Mouse (Mus musculus): ENCODE measurements around the gene Cdhr4.

The Cdhr4 gene

DNA sequence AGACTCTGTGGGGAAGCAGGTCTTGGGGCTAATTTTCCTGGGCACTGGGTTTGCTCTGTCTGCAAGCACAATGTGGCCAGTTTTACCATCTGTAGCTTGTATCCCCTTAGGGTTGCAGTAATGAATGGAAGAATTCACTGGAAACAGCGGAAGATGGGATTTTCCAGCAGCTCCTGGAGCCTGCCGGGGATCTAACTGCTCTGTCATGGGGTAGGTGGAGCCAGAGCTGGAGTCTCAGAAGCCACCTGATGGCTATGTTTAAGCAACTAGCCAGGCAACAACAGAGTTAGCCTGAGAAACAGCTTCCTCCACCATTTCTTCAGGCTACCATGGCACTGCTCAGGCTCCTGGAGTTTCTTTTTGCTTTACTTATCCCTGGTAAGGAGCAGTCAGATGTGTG, at the start of gene Cdhr4:
Gene Cdhr4, plus strand, starts transcription at position 301 of the 400 bp plus-strand sequence.
- no peak for DNase-seq (ENCODE audit: low read depth, low spot score)

DNA sequence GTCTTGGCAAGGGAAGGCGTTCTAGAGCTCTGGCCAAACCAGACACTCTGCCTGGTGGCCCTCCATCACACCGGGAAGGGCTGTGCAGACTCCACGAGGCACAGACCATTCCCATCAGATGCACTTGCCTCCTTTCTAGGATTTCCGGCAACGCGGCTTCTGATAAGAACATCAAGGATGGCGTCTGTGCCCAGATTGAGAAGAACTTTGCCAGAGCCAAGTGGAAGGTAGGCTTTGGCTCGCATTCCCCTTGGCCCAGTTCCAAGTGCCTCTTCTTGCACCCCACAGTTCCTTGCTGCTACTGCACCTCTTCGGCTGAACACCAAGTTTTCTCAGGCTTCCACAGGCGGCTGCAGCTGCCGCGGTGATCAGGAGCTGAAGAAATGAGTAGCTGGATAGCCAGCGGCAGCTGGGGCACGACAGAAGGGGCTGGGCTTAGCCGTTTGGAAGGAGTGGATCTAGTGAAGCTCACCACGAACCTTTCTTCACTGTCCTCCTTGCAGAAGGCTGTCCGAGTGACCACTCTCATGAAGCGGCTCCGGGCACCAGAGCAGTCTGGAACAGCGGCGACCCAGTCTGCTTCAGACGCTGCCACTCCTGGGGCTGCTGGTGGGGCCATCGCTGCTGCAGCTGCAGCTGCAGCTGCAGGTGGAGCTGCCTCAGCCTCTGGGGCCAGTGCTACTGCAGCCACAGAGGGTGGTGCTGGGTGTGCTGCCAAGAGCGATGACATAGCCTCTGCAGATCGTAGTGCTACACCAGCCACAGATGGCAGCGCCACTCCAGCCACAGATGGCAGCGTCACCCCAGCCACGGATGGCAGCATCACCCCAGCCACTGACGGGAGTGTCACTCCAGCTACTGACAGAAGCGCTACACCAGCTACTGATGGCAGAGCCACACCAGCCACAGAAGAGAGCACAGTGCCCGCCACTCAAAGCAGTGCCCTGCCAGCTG, 44.8 kb upstream of the Cdhr4 start:
- no peak for DNase-seq (ENCODE audit: low read depth, low spot score)

DNA sequence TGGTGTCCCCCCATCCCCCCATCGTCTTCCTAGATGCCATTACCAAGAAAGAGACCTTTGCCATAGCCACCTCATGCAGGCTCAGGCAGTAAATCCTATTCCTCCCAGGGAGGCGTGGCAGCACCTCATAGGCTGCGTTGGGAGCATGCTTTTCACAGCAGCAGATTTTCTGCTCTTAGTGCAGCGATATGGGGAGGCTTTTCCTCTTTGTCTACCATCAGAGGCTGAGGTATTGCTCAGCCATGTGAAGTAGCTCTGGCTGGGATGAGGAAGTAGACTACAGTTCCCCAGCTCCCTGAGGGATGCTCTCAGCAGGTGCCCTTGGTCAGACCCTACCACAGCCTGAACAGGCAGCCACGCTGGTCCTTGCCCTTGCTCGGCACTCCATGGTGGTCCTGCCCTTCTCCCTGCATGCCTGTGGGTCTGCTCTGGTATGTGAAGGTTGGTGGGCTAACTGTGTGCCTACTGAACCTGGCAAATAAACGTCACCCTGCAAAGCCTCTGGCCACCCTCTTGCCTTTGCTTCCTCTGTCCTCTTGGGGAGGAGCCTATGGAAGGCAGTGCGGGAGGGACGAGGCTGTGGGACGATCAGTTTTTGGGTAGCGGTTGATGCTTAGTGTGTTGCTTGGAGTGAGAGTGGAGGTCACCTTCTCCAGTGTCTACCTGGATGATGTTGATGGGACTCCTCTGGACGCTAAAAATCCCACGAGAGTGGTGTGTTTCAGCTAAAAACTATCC, 42.9 kb upstream of the Cdhr4 start:
- no peak for DNase-seq (ENCODE audit: low read depth, low spot score)

DNA sequence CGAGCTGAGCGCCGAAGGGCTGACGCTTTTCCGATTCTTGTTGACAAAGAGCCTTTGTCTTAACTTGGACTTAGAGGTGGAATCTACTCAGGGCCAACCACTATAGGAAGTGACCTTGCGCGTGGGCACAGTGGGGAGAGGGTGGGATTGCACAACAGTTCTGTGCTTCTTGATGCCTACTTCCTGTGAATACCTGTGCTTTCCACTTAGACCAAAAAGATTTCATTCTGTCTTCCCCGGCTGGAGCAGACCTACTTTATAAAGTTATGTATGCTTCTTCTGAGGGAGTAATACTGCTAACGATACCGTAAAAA, 42.4 kb upstream of the Cdhr4 start, which contains the start of gene Traip:
Gene Traip, plus strand, starts transcription at position 215 of the 314 bp plus-strand sequence.
- no peak for DNase-seq (ENCODE audit: low read depth, low spot score)

DNA sequence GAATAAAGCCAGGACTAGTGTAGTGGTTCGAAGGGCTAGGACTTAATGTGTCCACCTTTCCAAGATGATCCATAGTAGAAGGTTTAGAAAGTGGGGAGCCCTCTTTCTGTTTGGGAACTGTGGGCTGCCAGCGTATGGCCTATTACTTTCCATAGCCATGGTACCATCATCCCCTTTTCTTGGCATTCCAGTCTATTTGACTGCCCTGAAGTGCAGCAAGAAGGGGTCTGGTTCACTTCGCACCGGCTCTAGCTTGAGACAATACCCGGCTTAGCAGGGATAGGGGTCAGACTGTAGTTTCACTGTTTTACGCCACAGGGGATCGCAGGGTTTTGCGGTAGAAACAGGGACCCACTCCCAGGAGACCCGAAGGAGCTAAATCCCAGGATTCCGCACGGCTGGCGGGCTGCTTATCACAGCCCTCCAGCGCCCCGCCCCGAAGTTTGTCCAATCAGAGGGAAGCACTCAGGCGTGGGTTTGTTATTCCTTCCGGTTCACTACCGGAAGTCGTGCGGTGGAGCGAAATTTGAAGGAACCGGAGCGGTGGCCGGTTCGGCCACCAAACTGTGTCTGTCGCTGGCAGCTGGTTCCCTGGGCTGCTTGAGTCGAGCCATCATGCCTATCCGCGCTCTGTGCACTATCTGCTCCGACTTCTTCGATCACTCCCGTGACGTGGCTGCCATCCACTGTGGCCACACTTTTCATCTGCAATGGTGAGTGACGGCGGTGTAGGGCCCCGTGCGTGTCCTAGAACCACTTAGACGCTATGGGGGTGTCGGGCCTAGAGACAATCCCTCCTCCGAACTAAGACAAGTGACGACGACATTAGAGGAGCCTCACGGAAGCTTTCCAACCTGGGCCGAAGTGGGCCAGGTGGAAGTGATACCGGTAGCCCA, 41.6 kb upstream of the Cdhr4 start:
- peak; percentile 93 for DNase-seq (ENCODE audit: low read depth, low spot score)

DNA sequence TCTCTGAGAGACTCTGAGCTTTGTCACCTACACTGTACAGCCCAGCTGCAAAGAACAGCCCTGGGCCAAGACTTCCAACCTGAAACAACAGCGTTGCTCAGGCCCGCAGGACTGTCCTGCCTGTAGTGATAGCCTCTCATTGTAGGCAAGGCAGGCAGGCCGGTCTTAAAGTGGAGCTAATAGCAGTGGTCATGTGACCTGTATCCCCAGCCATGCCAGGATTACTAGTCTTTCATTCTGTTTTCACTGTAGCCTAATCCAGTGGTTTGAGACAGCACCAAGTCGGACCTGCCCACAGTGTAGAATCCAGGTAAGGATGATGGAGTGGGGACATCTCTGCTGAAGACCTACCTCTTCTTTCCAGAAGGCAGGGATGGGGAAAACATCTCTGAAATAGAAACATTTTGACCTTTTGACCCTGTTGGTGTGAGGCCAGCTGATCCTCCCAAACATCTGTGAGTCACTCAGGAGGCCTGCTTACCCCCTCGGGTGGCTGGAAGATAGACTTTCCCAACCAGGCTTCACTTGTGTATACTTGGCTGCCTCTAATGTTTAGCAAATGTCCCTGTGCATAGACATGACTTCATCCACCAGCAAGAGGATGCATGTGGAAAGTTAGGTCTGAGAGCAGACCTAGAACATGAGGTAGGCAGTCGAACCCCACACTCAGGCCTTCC, 36.5 kb upstream of the Cdhr4 start:
- no peak for DNase-seq (ENCODE audit: low read depth, low spot score)

DNA sequence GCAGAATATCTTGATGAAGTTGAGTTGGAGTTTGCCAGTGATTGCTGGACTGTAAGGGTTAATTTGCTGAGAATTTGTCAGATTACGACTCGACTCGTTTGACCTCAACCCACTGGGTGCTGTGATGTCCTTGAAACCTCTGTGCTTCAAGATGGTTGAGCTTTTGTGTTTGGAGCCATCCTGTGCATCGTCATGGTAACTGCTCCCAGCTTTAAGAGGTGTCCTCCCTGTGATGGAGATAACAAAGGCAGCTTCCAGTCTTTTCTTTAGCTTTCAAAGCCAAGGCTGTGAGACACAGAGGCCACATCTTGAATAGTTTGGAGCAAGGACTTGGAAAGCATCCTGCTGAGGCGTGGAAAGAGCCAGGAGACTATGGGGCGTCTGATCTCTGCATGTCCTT, 35.2 kb upstream of the Cdhr4 start:
- DNase-seq (ENCODE audit: low read depth, low spot score): no peak

DNA sequence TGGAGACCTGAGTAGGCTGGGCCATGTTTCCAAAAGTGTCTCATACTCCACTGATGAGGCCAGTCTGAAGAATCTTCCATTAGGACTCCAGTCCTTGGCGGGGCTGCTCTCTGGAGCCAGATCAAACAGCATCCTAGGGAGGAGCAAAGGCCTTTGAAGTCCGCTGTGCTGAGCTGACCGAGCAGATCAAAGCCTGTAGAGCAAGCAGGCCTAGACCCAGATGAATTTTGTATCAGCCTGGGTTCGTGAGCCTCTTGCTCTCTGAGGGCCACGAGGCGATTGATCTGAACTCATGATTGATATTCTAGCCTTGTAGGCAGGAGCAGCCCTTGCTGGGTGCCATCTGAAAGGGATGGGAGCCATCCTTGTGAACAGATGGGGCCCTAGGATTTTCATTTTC, 32.4 kb upstream of the Cdhr4 start:
- no peak for DNase-seq (ENCODE audit: low read depth, low spot score)

DNA sequence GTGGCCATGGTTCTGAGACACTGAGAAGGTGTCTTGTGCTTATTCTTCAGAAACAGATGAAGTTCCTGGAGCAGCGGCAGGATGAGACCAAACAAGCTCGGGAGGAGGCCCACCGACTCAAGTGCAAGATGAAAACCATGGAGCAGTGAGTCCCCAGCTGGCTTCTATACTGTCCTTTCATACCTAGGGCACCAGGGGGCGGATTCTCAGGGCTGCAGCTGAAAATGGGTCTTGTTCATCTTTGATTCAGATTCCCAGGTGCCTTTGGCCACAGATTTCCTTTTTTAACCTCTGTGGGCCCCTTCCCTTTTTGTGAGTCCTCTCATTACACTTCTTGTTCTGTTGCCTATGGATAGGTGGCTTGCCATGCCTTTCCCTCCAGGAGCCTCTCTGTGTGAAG, 31.4 kb upstream of the Cdhr4 start:
- DNase-seq (ENCODE audit: low read depth, low spot score): no peak

DNA sequence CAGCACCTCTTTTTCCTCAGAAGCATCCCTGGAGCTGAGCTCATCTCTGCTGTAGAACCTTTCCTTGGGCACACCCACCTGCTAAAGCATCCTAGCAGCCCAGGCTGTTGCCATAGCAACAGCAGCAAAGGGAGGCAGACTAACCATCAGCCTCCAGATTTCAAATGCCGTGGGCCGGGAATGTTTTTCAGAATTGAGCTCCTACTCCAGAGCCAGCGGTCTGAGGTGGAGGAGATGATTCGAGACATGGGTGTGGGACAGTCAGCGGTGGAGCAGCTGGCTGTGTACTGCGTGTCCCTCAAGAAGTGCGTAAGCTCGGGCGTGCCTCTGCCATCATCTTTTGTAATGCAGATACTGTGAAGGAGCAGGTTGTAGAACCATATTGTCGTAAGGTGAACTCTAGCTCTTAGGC, 30.9 kb upstream of the Cdhr4 start:
- no peak for DNase-seq (ENCODE audit: low read depth, low spot score)

DNA sequence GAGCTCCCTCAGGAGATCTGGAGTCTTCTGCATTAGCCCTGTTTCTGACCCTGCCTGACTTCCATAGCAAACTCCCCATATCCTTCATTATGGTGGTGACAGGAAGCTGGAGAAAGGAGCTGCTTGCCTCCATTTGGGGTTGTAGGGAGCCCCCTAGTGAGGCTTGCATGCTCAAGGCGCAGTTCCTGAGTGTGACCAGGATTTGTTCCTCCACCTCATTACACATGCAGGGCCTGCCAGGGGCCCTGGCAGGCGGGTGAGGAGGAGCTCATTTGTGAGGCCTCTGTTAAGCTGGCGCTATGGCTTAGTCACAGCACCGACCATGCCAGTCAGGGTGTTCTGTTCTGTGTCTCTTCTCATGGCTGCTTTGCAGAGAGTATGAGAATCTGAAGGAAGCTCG, 30.4 kb upstream of the Cdhr4 start:
- no peak for DNase-seq (ENCODE audit: low read depth, low spot score)

DNA sequence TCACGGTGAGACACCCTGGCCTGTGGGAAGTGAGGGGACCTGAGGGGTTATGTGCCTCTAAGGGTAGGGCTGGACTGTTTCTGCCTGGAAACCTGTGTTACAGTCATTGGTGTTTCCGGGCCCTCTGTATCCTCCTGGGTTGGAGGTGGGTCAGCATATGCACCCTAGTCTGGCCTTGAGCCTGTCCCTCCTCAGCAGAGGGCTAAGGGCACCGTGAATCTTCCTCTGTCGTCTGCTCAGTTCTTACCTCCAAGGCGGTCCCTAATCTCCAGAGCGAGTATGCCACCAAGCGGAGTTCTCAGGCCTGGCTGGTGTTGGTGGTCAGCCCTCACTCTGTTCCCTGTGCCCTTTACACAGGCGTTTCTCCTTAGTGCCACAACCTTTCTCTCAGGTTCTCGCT, 29.4 kb upstream of the Cdhr4 start:
- DNase-seq (ENCODE audit: low read depth, low spot score): no peak

DNA sequence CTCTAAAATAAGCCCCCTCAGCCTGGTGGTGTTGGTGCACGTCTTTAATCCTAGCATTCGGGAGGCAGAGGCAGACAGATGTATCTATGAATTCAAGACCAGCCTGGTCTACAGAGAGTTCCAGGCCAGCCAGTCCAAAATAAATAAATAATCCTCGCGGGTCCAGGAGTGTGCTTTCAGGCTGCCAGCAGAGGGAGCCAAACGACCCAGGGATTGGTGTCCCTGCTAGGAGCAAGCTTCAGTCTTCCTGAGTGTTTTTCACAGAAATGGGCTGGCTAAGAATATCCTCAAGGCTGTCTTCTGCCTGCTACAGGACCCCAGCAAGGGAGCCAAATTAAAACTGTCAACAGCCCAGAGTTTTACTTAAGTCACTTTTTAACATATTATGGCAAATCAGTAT, 28.6 kb upstream of the Cdhr4 start:
- DNase-seq (ENCODE audit: low read depth, low spot score): peak; percentile 88

DNA sequence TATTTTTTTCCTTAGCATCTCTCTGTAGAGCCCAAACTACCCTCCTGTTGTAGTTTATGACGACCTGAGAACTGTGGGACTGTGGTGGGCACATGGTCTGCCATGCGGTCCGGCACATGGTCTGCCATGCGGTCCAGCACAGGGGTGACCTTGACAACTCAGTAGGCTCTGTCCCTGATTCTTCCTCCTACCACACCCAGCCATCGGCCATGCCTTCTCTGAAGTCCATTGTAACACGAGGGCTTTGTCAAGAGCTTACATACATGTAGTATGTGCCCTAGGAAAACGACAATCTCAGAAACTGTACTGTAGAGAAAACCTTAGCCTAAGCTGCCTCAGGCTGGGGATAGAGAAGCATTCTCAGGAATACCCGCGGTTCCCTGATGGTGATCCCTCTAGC, 27.6 kb upstream of the Cdhr4 start:
- DNase-seq (ENCODE audit: low read depth, low spot score): no peak

DNA sequence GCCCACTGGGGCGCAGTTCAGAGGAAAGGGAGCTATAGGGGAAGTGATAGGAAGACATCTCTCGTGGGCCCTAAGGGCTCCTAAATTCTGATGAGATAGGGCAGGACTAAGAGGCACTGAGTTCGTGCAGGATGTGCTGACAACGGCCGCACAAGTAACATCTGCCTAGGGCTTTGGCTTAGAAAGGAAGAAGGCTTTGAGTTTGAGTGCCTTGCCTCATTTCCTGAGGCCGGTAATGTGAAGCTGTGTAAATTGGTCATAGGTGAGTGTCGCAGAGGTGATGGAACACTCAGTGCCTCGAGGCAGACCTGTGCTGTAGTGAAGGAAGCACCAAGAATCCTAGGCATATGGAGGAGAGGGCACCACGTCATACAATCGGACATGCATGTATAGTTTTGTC, 25.6 kb upstream of the Cdhr4 start:
- DNase-seq (ENCODE audit: low read depth, low spot score): no peak

DNA sequence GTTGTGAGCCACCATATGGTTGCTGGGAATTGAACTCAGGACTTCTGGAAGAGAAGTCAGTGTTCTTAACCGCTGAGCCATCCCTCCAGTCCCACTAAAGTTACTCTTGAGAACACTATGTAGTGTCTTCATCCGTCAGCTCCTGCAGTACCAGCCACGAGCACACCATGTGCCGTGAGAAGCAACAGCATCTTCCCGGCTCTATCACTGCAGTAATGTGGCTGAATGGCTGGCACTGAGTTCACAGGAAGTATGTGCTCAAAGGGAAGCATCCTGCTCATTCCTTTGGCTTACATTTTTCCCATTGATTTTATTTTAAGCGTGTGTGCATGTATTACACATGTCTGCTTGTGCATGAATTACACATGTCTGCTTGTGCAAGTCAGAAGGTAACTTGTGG, 24.9 kb upstream of the Cdhr4 start:
- DNase-seq (ENCODE audit: low read depth, low spot score): no peak

DNA sequence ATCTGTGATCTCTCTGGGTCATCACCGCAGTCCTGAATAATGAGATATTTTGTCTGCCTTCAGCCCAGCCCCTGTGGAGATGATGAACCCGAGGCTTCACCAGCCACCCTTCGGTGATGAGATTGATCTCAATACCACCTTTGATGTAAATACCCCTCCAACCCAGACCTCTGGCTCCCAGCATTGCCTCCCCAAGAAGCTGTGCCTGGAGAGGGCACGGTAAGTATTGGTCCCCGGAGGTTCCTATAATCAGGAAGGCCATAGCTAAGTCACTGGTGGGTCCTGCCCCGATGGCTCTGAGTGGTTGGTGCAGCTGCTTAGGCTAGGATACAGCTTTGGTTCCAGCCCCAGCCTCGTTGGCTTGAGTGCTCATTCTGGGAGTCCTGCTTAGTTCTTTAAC, 23.8 kb upstream of the Cdhr4 start:
- DNase-seq (ENCODE audit: low read depth, low spot score): no peak

DNA sequence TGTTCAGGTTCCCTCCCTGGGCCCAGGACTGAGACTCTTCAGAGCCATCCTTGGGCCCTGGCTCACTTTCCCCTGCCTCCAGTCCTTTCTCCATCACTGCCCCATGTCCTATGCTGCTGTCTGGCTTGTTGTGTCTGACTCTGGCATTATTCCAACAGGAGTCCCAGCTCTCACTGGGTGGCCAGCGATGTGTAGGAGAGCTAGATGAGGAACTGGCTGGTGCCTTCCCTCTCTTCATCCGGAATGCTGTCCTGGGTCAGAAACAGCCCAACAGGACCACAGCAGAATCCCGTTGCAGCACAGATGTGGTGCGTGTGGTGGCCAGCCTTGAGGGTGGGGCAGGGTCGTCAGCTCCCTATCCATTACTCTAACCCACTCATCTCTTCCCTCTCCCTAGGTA, 22.0 kb upstream of the Cdhr4 start:
- DNase-seq (ENCODE audit: low read depth, low spot score): no peak

DNA sequence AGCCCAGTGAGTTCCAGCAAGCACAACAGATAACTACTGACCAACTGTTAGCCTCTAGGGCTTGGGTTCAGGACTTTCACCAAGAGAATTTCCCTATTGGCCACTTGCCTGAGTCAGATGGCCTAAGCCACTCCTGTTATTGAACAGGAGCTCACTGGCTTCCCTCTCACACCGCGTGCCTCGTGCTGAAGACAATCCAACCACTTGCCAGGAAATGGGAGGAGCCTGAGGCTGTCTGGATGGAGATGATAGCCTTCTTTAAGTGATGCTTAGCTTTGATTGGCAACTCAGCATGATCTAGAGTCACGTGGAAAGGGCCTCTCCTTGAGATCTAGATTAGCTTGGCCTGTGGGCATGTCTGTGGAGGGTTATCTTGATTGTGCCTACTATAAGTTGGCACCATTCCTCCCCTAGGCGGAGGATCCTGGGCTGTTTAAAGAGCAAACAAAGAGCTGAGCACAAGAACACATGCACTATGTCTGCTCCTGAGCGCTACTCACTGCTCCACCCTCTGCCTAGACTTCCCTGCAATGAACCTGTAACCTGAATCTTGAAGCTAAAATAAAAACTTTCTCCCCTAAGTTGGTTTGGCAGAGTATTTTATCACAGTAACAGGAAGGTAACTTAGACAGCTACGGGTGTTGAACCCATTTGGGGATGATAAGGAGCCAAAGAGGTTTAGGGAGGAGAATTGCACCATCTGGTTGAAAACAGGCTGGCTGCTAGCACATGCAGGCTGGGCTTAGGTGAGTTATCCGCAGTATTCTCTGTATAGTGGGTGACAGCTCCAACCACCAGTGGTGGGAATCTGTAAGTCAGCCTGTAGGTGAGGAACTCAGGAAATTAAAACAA, 20.4 kb upstream of the Cdhr4 start:
- DNase-seq (ENCODE audit: low read depth, low spot score): no peak

DNA sequence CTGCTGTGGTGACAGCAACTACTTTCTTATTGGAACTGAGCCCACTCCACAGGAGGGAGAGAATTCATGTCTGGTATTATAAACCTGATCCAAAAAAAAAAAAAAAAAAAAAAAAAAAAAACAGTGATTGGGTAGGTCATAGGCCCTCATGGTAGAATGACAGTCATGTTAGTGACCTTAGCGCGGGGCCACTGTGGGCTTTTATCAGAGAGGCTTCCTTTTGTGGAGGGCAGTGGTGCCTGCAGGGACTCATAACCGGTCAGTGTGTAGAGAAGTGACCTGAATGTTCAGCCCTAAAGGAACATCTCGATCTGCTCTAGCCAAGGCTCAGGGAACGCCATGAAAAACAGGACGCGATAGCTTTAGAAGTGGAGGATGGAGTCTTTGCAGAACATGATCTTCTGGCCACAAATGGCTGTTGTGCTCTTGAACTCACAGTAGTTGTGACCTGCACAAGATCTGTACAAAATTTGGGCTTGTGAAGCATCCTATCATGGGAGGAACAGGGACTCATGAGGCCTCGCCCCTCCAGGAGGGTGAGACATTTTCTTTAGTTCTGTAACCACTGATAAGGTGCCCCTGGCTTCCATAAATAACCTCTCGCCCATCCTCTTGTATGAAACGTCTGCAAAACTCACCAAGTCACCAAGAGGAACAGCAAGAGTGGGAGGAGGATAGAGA, 17.7 kb upstream of the Cdhr4 start:
- no peak for DNase-seq (ENCODE audit: low read depth, low spot score)

All from mesoderm, embryonic 11.5 days (tissue).